Mouse (Mus musculus) erythroblast, embryonic 14.5 days (primary cell): ENCODE results near the gene G530012D18Rik.
"Not testable (repeated sequence)": the region's sequence is repeated elsewhere in the genome, so short reads cannot be mapped to it uniquely, and the experiment has no call there.

Experiments
- GATA1 ChIP-seq: IDR thresholded peaks from 2 replicates; pipeline ENCODE4 v1.6.1; 2012; ENCODE audit warnings: low read length, inconsistent platforms, mixed read lengths
- TAL1 ChIP-seq: IDR thresholded peaks from 3 replicates; pipeline ENCODE4 v1.6.1; 2012; ENCODE audit warnings: low read length, inconsistent platforms, mixed read lengths

DNA sequence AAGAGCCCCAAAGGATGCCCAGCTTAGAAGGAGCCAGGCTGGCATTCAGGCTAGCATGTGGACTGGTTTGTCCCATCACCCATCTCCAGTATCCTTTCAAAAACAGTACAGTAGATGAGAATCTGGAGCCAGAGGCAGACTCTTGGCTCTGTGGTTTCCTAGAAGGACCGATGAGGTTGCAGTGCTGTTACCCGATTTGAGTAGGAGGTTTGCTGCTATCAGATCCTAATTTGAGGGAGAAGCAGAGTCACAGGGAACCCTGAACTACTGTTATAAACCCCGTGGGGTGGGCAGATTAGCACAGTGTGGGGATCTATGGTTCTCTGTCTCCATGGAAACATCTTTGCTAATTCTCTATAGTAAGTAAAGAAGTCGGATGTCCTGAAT lies 4.7 kb downstream of the G530012D18Rik start:
- not testable (repeated sequence) for TF ChIP-seq GATA1, TAL1
